ENCODE assay signal across 22 mouse cellular contexts in the genomic region with DNA sequence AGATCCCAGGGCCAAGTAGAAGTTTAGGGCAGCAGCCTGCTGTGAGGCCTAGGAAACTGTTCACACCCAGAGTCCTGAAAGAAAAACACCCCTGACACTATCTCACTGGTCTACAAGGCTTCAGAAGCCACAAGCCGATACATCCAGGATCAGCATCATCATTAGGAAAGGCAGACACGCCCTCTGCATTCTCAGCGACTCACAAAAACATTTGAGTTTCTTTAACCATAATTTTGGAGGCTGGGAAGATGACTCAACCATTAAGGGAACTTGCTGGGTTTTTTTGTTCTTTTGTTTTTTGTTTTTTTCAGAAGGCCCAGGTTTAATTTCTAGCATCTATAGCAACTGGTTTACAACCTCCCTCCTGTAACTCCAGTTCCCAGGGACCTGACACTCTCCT. TPM values are rescaled to one million over a fixed set of nuclear protein-coding genes. Genes with fewer than 3 reads are reported as not detected.
DNase-seq lines count a peak whose midpoint lies in the region; TF ChIP-seq lines count a peak whose summit lies in the region.
"Had no signal": no experiment of that assay in that cellular context is flagged by ENCODE, and none has a peak within 500 bp of the region (broad histone marks: within the 10 kb centered on the region; RNA-seq: fewer than 3 reads in every experiment).

No protein-coding gene starts in this region.

- no peak for TF ChIP-seq POLR2A in thymus, adult 2 months (IDR thresholded peaks at IDR 0.05; ENCODE audit: control insufficient read depth, extremely low read depth, insufficient read depth, low read length, poor library complexity)

- no peaks in the 10 kb centered on the region for H3K27me3 ChIP-seq in thymus, adult 2 months (ENCODE audit: control insufficient read depth, insufficient read depth, low read length)
- H3K27me3 ChIP-seq: embryonic facial prominence, embryonic 12.5 days; forebrain, embryonic 13.5 days; forebrain, embryonic 15.5 days had no signal

- no peak overlapping the region for H3K4me3 ChIP-seq in thymus, adult 2 months (ENCODE audit: control insufficient read depth, insufficient read depth, low read length)
- H3K4me3 ChIP-seq: embryonic facial prominence, embryonic 10.5 days; embryonic facial prominence, embryonic 12.5 days; forebrain, embryonic 13.5 days; forebrain, embryonic 15.5 days had no signal

- no peak for DNase-seq in thymus, adult 2 months
- DNase-seq in thymus, postnatal 0 days (ENCODE audit: low spot score): no peak
- peak; percentile 28 for DNase-seq in CD4-positive, CD25-positive, alpha-beta regulatory T cell, adult 2 months (ENCODE audit: low read depth, low spot score)
- peak; percentile 17 for DNase-seq in Muller cell, postnatal 12 days (ENCODE audit: inconsistent ontology term)
- DNase-seq in lung, postnatal 14 days: no peak
- no peak for DNase-seq in adrenal gland, postnatal 14 days
- no peak for DNase-seq in frontal cortex, postnatal 36 days (ENCODE audit: low spot score in 2 of 2)
- DNase-seq: adrenal gland, adult 2 months; adrenal gland, postnatal 10 days; adrenal gland, postnatal 36 days; cerebellum, adult 11-12 months; cerebellum, adult 2 months; cerebellum, adult 9-10 months; cerebellum, postnatal 10 days; cerebellum, postnatal 25 days; forebrain, postnatal 0 days had no signal

- peaks cover 11% of the 10 kb centered on the region for H3K4me1 ChIP-seq in thymus, adult 2 months (replicated peaks; ENCODE audit: control insufficient read depth, insufficient read depth, low read length)
- H3K4me1 ChIP-seq: embryonic facial prominence, embryonic 10.5 days; embryonic facial prominence, embryonic 12.5 days; forebrain, embryonic 13.5 days; forebrain, embryonic 15.5 days had no signal

- H3K27ac ChIP-seq in thymus, adult 2 months (ENCODE audit: control insufficient read depth, insufficient read depth, low read length): peak overlapping the region; percentile 54
- H3K27ac ChIP-seq: embryonic facial prominence, embryonic 10.5 days; embryonic facial prominence, embryonic 12.5 days; forebrain, embryonic 13.5 days; forebrain, embryonic 15.5 days had no signal

- 91% methylated on average over 3 of the region's 3 CpGs for WGBS in thymus, adult 2 months

- TF ChIP-seq CTCF in thymus, adult 2 months (IDR thresholded peaks at IDR 0.05; ENCODE audit: borderline replicate concordance, control insufficient read depth, extremely low read depth, insufficient read depth, low read length, poor library complexity): no peak

- H3K36me3 ChIP-seq in thymus, adult 2 months (ENCODE audit: control insufficient read depth, insufficient read depth, low read length): no peaks in the 10 kb centered on the region
- H3K36me3 ChIP-seq: embryonic facial prominence, embryonic 10.5 days; embryonic facial prominence, embryonic 12.5 days; forebrain, embryonic 15.5 days had no signal

RNA-seq across cellular contexts. Expression of gene Selp, which starts 8.8 kb away (rescaled TPM):
- polyA plus RNA-seq in thymus, adult 2 months (2012; rRNA removed): 1.3 and 2.8 TPM in 2 replicates
- 0.96 and 1.1 TPM in 2 replicates for polyA plus RNA-seq in thymus, postnatal 0 days (2015; fragmentation: Nextera tagmentation; extraction: Ambion mirVana)
- total RNA-seq in adrenal gland, postnatal 14 days (2021): 1.2 and 1.4 TPM in 2 replicates
- total RNA-seq: forebrain, postnatal 0 days; MEL had no signal
- polyA plus RNA-seq: cerebellum, adult 2 months; embryonic facial prominence, embryonic 10.5 days; embryonic facial prominence, embryonic 12.5 days; forebrain, embryonic 11.5 days; forebrain, embryonic 13.5 days; forebrain, embryonic 15.5 days; forebrain, postnatal 0 days had no signal

RNA-seq across cellular contexts. Expression of gene F5, which starts 27.8 kb away (rescaled TPM):
- polyA plus RNA-seq in thymus, adult 2 months (2012; rRNA removed): 0.56 and 0.78 TPM in 2 replicates
- 0.07 and 0.09 TPM in 2 replicates for polyA plus RNA-seq in thymus, postnatal 0 days (2015; fragmentation: Nextera tagmentation; extraction: Ambion mirVana)
- total RNA-seq in adrenal gland, postnatal 14 days (2021): 8.0 and 34.9 TPM in 2 replicates
- total RNA-seq: MEL had no signal

Comparison
In these comparisons a context has a peak if more than half of its experiments do, and no peak if none do; other contexts are left out.
1. DNase-seq: peak in CD4-positive, CD25-positive, alpha-beta regulatory T cell, adult 2 months (single experiment) and Muller cell, postnatal 12 days (single experiment); none in thymus, adult 2 months (single experiment), thymus, postnatal 0 days (single experiment), lung, postnatal 14 days (single experiment), adrenal gland, postnatal 14 days (single experiment) and frontal cortex, postnatal 36 days (0 of 2).